Mouse (Mus musculus) kidney, postnatal 25 days (tissue): ENCODE data around the gene Gm13288.
"Not testable (repeated sequence)": the region's sequence is repeated elsewhere in the genome, so short reads cannot be mapped to it uniquely, and the experiment has no call there.

Experiments used
- DNase-seq, 2 experiments: peaks; one replicate each; pipeline ENCODE4 v3.0.0; 2021; ENCODE audit warnings: mixed read lengths in 2 of 2

Gene Gm13288

DNA sequence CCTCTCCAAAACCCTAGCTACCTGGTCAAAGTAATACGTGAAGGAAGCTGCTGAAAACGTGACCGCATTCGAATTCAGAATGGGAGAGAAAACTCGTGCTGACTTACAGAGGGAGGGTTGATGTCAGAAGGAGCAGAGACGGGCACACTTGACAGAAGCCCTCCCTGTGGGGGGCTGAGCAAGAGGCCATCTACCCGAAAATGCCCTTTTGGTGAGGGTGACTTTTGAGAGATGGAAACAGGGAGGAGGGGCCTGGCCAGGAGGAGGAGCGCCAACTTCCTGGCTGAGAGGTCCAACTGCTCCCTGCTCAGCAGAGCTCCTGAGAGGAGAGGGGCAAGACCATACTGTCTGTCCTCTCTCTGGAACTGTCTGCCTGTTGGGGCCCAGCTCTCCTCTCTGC, at the start of gene Gm13288:
Gene Gm13288 (plus strand): TSS at position 301 of the 400 bp plus-strand sequence.
- not testable (repeated sequence) for DNase-seq

DNA sequence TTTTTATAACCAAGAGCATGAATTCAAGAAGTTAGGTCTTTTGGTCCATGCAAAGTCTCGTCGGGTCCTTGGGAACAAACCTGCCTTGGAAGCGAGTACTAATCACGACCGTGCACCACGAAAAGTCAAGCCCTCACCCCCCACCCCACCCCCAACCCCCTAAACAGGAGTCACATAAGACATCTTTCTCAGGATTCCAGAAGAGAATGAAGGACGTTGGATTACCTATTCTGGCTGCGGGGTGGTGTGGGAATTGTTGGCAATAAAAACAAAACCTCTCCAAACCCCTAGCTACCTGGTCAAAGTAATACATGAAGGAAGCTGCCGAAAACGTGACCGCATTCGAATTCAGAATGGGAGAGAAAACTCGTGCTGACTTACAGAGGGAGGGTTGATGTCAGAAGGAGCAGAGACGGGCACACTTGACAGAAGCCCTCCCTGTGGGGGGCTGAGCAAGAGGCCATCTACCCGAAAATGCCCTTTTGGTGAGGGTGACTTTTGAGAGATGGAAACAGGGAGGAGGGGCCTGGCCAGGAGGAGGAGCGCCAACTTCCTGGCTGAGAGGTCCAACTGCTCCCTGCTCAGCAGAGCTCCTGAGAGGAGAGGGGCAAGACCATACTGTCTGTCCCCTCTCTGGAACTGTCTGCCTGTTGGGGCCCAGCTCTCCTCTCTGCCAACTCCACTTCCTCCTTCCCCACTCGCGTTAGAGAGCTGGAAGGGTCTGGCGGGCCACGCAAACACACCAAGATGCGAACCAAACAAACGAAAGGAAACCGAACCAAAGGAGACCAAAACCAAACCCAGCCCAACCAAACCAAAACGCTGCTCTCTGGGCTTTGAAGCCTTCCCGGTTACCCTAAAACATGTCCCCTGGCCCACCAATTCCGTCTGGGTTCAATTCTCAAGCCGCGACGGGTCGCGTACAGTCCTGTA, 48.5 kb upstream of the Gm13288 start:
- peak in 1 of 2 experiments; percentile 41 for DNase-seq

DNA sequence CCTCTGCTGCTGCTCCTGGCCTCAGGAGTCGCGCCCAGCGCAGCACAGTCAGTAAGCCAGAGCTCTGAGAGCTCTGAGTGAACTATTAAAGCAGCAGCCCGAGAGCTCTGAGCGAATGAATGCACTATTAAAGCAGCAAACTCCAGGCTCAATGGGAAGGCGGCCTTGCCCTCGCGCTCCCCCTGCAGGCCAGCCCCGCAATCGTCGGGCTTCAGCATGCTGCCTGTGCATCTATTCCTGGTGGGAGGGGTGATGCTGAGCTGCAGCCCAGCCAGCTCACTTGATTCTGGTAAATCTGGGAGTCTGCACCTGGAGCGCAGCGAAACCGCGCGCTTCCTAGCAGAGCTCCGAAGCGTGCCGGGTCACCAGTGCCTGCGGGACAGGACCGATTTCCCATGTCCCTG, 47.7 kb upstream of the Gm13288 start:
- DNase-seq: peak; percentile 86 to 89

DNA sequence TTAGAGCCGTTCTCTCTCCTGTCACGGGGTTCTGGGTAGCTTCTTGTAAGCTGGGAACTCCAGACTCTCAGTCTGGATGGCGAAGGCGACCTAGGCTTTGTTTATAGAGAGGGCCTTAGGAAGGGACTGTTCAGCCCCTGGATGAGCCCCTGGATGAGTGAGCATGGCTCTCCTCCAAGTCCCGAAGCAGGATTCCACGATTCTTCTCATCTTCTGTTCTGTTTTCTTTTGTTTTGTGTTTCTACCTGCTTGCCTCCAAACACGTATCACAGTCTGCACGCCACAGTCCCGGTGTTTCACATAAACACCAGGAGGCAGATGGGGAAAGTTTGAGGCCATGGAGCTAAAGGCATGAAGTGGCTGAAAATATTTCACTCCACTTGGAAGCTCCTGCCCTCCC, 46.6 kb upstream of the Gm13288 start:
- DNase-seq: not testable (repeated sequence)

DNA sequence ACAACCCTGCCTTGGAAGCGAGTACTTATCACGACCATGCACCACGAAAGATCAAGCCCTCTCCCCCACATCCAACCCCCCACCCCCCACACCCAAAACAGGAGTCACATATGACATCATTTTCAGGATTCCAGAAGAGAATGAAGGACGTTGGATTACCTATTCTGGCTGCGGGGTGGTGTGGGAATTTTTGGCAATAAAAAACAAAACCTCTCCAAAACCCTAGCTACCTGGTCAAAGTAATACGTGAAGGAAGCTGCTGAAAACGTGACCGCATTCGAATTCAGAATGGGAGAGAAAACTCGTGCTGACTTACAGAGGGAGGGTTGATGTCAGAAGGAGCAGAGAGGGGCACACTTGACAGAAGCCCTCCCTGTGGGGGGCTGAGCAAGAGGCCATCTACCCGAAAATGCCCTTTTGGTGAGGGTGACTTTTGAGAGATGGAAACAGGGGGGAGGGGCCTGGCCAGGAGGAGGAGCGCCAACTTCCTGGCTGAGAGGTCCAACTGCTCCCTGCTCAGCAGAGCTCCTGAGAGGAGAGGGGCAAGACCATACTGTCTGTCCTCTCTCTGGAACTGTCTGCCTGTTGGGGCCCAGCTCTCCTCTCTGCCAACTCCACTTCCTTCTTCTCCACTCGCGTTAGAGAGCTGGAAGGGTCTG, 45.6 kb upstream of the Gm13288 start, which contains the start of gene Gm13283:
Gene Gm13283 (plus strand): TSS at position 510 of the 659 bp plus-strand sequence.
- DNase-seq: peak; percentile 50 to 59

DNA sequence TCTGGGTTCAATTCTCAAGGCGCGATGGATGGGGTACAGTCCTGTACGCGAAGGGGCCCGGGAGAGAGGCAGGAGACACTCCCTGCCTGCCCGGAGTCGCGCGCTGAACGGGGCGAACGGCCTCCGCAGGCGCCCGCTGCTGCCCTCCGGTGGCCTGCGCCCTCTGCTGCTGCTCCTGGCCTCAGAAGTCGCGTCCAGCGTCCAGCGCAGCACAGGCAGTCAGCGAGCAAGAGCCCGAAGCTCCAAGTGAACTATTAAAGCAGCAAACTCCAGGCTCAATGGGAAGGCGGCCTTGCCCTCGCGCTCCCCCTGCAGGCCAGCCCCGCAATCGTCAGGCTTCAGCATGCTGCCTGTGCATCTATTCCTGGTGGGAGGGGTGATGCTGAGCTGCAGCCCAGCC, 44.9 kb upstream of the Gm13288 start:
- DNase-seq: peak; percentile 78 to 91

DNA sequence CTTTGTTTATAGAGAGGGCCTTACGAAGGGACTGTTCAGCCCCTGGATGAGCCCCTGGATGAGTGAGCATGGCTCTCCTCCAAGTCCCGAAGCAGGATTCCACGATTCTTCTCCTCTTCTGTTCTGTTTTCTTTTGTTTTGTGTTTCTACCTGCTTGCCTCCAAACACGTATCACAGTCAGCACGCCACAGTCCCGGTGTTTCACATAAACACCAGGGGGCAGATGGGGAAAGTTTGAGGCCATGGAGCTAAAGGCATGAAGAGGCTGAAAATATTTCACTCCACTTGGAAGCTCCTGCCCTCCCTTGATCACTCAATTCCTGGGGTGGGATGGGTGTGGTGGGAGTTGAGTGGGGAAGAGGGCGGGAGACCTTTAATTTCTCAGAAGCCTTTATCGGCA, 43.6 kb upstream of the Gm13288 start:
- peak; percentile 55 to 75 for DNase-seq

DNA sequence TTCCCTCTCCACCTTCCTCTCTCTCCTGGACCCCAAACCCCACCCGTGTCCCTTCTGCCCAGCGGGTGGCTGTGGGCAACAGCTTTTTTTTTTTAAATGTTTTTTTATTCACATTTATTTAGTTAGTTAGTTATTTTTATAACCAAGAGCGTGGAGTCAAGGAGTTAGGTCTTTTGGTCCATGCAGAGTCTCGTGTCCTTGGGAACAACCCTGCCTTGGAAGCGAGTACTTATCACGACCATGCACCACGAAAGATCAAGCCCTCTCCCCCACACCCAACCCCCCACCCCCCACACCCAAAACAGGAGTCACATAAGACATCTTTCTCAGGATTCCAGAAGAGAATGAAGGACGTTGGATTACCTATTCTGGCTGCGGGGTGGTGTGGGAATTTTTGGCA, 43.0 kb upstream of the Gm13288 start:
- DNase-seq: peak in 1 of 2 experiments; percentile 45

DNA sequence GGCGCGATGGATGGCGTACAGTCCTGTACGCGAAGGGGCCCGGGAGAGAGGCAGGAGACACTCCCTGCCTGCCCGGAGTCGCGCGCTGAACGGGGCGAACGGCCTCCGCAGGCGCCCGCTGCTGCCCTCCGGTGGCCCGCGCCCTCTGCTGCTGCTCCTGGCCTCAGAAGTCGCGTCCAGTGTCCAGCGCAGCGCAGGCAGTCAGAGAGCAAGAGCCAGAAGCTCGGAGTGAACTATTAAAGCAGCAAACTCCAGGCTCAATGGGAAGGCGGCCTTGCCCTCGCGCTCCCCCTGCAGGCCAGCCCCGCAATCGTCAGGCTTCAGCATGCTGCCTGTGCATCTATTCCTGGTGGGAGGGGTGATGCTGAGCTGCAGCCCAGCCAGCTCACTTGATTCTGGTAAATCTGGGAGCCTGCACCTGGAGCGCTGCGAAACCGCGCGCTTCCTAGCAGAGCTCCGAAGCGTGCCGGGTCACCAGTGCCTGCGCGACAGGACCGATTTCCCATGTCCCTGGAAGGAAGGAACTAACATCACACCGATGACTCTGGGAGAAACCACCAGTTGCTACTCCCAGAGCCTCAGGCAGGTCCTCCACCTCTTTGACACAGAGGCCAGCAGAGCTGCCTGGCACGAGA, 41.8 kb upstream of the Gm13288 start:
- peak; percentile 68 to 88 for DNase-seq

DNA sequence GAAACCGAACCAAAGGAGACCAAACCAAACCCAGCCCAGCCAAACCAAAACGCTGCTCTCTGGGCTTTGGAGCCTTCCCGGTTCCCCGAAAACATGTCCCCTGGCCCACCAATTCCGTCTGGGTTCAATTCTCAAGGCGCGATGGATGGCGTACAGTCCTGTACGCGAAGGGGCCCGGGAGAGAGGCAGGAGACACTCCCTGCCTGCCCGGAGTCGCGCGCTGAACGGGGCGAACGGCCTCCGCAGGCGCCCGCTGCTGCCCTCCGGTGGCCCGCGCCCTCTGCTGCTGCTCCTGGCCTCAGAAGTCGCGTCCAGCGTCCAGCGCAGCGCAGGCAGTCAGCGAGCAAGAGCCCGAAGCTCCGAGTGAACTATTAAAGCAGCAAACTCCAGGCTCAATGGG, 31.8 kb upstream of the Gm13288 start, which contains the start of gene Gm13290:
Gene Gm13290 (plus strand): TSS at position 301 of the 400 bp plus-strand sequence.
- DNase-seq: not testable (repeated sequence)

DNA sequence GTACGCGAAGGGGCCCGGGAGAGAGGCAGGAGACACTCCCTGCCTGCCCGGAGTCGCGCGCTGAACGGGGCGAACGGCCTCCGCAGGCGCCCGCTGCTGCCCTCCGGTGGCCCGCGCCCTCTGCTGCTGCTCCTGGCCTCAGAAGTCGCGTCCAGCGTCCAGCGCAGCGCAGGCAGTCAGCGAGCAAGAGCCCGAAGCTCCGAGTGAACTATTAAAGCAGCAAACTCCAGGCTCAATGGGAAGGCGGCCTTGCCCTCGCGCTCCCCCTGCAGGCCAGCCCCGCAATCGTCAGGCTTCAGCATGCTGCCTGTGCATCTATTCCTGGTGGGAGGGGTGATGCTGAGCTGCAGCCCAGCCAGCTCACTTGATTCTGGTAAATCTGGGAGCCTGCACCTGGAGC, 28.7 kb upstream of the Gm13288 start, which contains the start of gene Gm13289:
Gene Gm13289 (plus strand): TSS at position 301 of the 400 bp plus-strand sequence.
- not testable (repeated sequence) for DNase-seq

DNA sequence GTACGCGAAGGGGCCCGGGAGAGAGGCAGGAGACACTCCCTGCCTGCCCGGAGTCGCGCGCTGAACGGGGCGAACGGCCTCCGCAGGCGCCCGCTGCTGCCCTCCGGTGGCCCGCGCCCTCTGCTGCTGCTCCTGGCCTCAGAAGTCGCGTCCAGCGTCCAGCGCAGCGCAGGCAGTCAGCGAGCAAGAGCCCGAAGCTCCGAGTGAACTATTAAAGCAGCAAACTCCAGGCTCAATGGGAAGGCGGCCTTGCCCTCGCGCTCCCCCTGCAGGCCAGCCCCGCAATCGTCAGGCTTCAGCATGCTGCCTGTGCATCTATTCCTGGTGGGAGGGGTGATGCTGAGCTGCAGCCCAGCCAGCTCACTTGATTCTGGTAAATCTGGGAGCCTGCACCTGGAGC, 25.8 kb upstream of the Gm13288 start, which contains the start of gene Gm13272:
Gene Gm13272 (plus strand): TSS at position 301 of the 400 bp plus-strand sequence.
- DNase-seq: not testable (repeated sequence)

DNA sequence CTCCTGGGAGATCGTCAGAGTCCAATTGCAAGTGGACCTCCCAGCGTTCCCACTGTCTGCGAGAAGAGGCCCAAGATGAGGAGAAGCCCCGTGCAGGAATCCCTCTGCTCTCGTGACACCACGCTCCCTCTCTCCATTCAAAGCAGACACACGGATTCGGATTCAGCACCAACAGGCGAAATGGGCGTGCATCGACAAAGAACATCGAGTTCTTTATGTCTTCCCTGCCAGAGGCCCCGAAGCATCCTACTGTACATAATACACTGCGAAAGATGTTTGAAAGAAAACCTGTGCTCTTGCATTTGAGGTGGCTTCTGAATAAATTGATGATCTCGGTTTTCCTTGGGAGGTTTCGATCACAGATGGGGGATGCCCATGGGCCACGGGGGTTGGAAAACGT, 25.0 kb upstream of the Gm13288 start:
- peak in 1 of 2 experiments; percentile 30 for DNase-seq

DNA sequence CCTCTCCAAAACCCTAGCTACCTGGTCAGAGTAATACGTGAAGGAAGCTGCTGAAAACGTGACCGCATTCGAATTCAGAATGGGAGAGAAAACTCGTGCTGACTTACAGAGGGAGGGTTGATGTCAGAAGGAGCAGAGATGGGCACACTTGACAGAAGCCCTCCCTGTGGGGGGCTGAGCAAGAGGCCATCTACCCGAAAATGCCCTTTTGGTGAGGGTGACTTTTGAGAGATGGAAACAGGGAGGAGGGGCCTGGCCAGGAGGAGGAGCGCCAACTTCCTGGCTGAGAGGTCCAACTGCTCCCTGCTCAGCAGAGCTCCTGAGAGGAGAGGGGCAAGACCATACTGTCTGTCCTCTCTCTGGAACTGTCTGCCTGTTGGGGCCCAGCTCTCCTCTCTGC, 23.5 kb upstream of the Gm13288 start, which contains the start of gene Ifnz:
Gene Ifnz (plus strand): TSS at position 301 of the 400 bp plus-strand sequence.
- DNase-seq: not testable (repeated sequence)

DNA sequence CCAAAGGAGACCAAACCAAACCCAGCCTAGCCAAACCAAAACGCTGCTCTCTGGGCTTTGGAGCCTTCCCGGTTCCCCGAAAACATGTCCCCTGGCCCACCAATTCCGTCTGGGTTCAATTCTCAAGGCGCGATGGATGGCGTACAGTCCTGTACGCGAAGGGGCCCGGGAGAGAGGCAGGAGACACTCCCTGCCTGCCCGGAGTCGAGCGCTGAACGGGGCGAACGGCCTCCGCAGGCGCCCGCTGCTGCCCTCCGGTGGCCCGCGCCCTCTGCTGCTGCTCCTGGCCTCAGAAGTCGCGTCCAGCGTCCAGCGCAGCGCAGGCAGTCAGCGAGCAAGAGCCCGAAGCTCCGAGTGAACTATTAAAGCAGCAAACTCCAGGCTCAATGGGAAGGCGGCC, 23.0 kb upstream of the Gm13288 start:
- peak in 1 of 2 experiments; percentile 45 for DNase-seq

DNA sequence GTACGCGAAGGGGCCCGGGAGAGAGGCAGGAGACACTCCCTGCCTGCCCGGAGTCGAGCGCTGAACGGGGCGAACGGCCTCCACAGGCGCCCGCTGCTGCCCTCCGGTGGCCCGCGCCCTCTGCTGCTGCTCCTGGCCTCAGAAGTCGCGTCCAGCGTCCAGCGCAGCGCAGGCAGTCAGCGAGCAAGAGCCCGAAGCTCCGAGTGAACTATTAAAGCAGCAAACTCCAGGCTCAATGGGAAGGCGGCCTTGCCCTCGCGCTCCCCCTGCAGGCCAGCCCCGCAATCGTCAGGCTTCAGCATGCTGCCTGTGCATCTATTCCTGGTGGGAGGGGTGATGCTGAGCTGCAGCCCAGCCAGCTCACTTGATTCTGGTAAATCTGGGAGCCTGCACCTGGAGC, 19.9 kb upstream of the Gm13288 start, which contains the start of gene Gm13276:
Gene Gm13276 (plus strand): TSS at position 301 of the 400 bp plus-strand sequence.
- not testable (repeated sequence) for DNase-seq

DNA sequence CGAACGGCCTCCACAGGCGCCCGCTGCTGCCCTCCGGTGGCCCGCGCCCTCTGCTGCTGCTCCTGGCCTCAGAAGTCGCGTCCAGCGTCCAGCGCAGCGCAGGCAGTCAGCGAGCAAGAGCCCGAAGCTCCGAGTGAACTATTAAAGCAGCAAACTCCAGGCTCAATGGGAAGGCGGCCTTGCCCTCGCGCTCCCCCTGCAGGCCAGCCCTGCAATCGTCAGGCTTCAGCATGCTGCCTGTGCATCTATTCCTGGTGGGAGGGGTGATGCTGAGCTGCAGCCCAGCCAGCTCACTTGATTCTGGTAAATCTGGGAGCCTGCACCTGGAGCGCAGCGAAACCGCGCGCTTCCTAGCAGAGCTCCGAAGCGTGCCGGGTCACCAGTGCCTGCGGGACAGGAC, 16.9 kb upstream of the Gm13288 start, which contains the start of gene Gm13277:
Gene Gm13277 (plus strand): TSS at position 231 of the 400 bp plus-strand sequence.
- peak; percentile 76 to 81 for DNase-seq

DNA sequence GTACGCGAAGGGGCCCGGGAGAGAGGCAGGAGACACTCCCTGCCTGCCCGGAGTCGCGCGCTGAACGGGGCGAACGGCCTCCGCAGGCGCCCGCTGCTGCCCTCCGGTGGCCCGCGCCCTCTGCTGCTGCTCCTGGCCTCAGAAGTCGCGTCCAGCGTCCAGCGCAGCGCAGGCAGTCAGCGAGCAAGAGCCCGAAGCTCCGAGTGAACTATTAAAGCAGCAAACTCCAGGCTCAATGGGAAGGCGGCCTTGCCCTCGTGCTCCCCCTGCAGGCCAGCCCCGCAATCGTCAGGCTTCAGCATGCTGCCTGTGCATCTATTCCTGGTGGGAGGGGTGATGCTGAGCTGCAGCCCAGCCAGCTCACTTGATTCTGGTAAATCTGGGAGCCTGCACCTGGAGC, 14.1 kb upstream of the Gm13288 start, which contains the start of gene Gm13278:
Gene Gm13278 (plus strand): TSS at position 301 of the 400 bp plus-strand sequence.
- not testable (repeated sequence) for DNase-seq

DNA sequence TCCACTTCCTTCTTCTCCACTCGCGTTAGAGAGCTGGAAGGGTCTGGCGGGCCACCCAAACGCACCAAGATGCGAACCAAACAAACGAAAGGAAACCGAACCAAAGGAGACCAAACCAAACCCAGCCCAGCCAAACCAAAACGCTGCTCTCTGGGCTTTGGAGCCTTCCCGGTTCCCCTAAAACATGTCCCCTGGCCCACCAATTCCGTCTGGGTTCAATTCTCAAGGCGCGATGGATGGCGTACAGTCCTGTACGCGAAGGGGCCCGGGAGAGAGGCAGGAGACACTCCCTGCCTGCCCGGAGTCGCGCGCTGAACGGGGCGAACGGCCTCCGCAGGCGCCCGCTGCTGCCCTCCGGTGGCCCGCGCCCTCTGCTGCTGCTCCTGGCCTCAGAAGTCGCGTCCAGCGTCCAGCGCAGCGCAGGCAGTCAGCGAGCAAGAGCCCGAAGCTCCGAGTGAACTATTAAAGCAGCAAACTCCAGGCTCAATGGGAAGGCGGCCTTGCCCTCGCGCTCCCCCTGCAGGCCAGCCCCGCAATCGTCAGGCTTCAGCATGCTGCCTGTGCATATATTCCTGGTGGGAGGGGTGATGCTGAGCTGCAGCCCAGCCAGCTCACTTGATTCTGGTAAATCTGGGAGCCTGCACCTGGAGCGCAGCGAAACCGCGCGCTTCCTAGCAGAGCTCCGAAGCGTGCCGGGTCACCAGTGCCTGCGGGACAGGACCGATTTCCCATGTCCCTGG, 11.2 kb upstream of the Gm13288 start, which contains the start of gene Gm13275:
Gene Gm13275 (plus strand): TSS at position 552 of the 740 bp plus-strand sequence.
- peak; percentile 10 to 48 for DNase-seq

DNA sequence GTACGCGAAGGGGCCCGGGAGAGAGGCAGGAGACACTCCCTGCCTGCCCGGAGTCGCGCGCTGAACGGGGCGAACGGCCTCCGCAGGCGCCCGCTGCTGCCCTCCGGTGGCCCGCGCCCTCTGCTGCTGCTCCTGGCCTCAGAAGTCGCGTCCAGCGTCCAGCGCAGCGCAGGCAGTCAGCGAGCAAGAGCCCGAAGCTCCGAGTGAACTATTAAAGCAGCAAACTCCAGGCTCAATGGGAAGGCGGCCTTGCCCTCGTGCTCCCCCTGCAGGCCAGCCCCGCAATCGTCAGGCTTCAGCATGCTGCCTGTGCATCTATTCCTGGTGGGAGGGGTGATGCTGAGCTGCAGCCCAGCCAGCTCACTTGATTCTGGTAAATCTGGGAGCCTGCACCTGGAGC, 8.2 kb upstream of the Gm13288 start, which contains the start of gene Gm13279:
Gene Gm13279 (plus strand): TSS at position 301 of the 400 bp plus-strand sequence.
- DNase-seq: not testable (repeated sequence)

DNA sequence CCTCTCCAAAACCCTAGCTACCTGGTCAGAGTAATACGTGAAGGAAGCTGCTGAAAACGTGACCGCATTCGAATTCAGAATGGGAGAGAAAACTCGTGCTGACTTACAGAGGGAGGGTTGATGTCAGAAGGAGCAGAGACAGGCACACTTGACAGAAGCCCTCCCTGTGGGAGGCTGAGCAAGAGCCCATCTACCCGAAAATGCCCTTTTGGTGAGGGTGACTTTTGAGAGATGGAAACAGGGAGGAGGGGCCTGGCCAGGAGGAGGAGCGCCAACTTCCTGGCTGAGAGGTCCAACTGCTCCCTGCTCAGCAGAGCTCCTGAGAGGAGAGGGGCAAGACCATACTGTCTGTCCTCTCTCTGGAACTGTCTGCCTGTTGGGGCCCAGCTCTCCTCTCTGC, 6.0 kb upstream of the Gm13288 start, which contains the start of gene Gm13285:
Gene Gm13285 (plus strand): TSS at position 301 of the 400 bp plus-strand sequence.
- not testable (repeated sequence) for DNase-seq
